Comparison of ENCODE assay signal across 24 mouse cellular contexts in the genomic region with DNA sequence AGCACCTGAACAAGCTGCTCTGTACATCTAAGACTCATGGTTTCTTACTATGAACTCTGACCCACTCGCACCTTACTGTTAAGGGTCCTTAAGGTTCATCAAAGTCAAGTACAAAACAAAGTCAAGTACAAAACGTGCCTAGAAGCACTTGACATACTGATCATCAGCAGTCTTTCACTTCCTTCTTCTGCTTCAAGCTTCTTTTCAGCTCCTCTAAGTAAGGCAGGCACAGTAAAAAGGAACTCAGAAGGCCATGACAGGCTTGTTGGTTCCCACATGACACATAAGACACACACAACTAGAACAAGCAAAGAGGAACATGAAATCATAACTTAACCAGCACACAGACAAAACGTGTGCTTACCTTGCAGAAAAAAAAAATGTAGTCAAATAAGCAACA. TPM values are rescaled to one million over a fixed set of nuclear protein-coding genes. Genes with fewer than 3 reads are reported as not detected.
A peak's percentile ranks its signal among the peaks of the same experiment; 100 is the strongest.
DNase-seq lines count a peak whose midpoint lies in the region; ATAC-seq lines count a peak whose summit lies in the region.
"Had no signal": no experiment of that assay in that cellular context is flagged by ENCODE, and none has a peak within 500 bp of the region (broad histone marks: within the 10 kb centered on the region; RNA-seq: fewer than 3 reads in every experiment).

No protein-coding gene starts in this region.

- no peak for ATAC-seq in heart, embryonic 12.5 days (ENCODE audit: insufficient number of reproducible peaks, low FRiP score)
- peak; percentile 80 for ATAC-seq in common myeloid progenitor, adult 5-6 weeks (replicated peaks; ENCODE audit: low read depth, poor library complexity, severe bottlenecking)
- peak; percentile 91 for ATAC-seq in megakaryocyte progenitor cell, adult 5-6 weeks (replicated peaks; ENCODE audit: poor library complexity)
- ATAC-seq in midbrain, embryonic 14.5 days (ENCODE audit: low FRiP score, low TSS enrichment) = no peak
- ATAC-seq: CD4-positive, CD25-positive, alpha-beta regulatory T cell, adult 4 months; hindbrain, embryonic 16.5 days had no signal

- WGBS in heart, embryonic 12.5 days = 61% methylated on average over 3 of the region's 3 CpGs
- 84% methylated on average over 3 of the region's 3 CpGs for WGBS in midbrain, embryonic 14.5 days

- intact Hi-C loops in left cerebral cortex, postnatal 4 days (cut with DNase I) = no loop called here

- peaks cover 26% of the 10 kb centered on the region for H3K4me1 ChIP-seq in heart, embryonic 12.5 days (replicated peaks)
- no peaks in the 10 kb centered on the region for H3K4me1 ChIP-seq in midbrain, embryonic 14.5 days (ENCODE audit: control insufficient read depth, insufficient read depth, low read length)
- H3K4me1 ChIP-seq: neural tube, embryonic 15.5 days had no signal

- no peak overlapping the region for H3K4me2 ChIP-seq in heart, embryonic 12.5 days
- H3K4me2 ChIP-seq in midbrain, embryonic 14.5 days (ENCODE audit: low read length) = no peak overlapping the region
- H3K4me2 ChIP-seq: liver, embryonic 11.5 days; midbrain, embryonic 11.5 days; neural tube, embryonic 15.5 days had no signal

- H3K9me3 ChIP-seq in heart, embryonic 12.5 days (replicated peaks) = no peaks in the 10 kb centered on the region
- no peaks in the 10 kb centered on the region for H3K9me3 ChIP-seq in midbrain, embryonic 14.5 days (ENCODE audit: control insufficient read depth, low read length)
- H3K9me3 ChIP-seq: neural tube, embryonic 15.5 days had no signal

- H3K27ac ChIP-seq in heart, embryonic 12.5 days (ENCODE audit: poor library complexity, severe bottlenecking) = no peak overlapping the region
- no peak overlapping the region for H3K27ac ChIP-seq in midbrain, embryonic 14.5 days (replicated peaks; ENCODE audit: low read depth, low read length)
- H3K27ac ChIP-seq: neural tube, embryonic 15.5 days had no signal

- no peak overlapping the region for H3K4me3 ChIP-seq in heart, embryonic 12.5 days
- H3K4me3 ChIP-seq in midbrain, embryonic 14.5 days (replicated peaks; ENCODE audit: low read depth, low read length) = no peak overlapping the region
- H3K4me3 ChIP-seq: erythroblast, embryonic 14.5 days; neural tube, embryonic 15.5 days had no signal

- H3K9ac ChIP-seq in heart, embryonic 12.5 days = no peak overlapping the region
- no peak overlapping the region for H3K9ac ChIP-seq in midbrain, embryonic 14.5 days (replicated peaks; ENCODE audit: low read length)
- H3K9ac ChIP-seq: neural tube, embryonic 15.5 days had no signal

- no peaks in the 10 kb centered on the region for H3K27me3 ChIP-seq in heart, embryonic 12.5 days (replicated peaks)
- no peaks in the 10 kb centered on the region for H3K27me3 ChIP-seq in midbrain, embryonic 14.5 days (ENCODE audit: control insufficient read depth, insufficient read depth, low read length)
- H3K27me3 ChIP-seq: neural tube, embryonic 15.5 days had no signal

- peak; percentile 66 for DNase-seq in heart, adult 11 months
- peak; percentile 76 for DNase-seq in A20 (ENCODE audit: low read depth, low spot score)
- no peak for DNase-seq in left cerebral cortex, postnatal 4 days
- no peak for DNase-seq in right cerebral cortex, postnatal 25 days
- DNase-seq in midbrain, embryonic 14.5 days = no peak
- DNase-seq: adrenal gland, postnatal 25 days; cerebellum, adult 18-20 months; cerebellum, postnatal 10 days; gastrocnemius, postnatal 25 days; heart, postnatal 14 days; kidney, adult 18-20 months; kidney, postnatal 36 days; lung, adult 18-20 months; lung, postnatal 10 days; thymus, postnatal 25 days had no signal

- H3K36me3 ChIP-seq in heart, embryonic 12.5 days = no peaks in the 10 kb centered on the region
- H3K36me3 ChIP-seq in midbrain, embryonic 14.5 days (ENCODE audit: control insufficient read depth, insufficient read depth, low read length) = no peaks in the 10 kb centered on the region

RNA-seq across cellular contexts. Expression of a gene that starts 12.3 kb away (rescaled TPM):
- polyA plus RNA-seq in heart, embryonic 12.5 days (2016; fragmentation: Nextera tagmentation; extraction: Ambion mirVana) = 171 and 177 TPM in 2 replicates
- total RNA-seq in common myeloid progenitor, adult 5-6 weeks (2017) = 16.5 and 18.9 TPM in 2 replicates
- total RNA-seq in megakaryocyte progenitor cell, adult 5-6 weeks (2015) = 36.3 and 39.6 TPM in 2 replicates
- total RNA-seq in megakaryocyte progenitor cell, adult 5-6 weeks (2017) = 30.8 and 37.8 TPM in 2 replicates
- 100 to 1,000 TPM; 122 to 129 TPM for total RNA-seq in left cerebral cortex, postnatal 4 days (2021)
- polyA plus RNA-seq in midbrain, embryonic 14.5 days (2014; fragmentation: Nextera tagmentation; extraction: Ambion mirVana) = 199 and 214 TPM in 2 replicates

Comparison
In these comparisons a context has a peak if more than half of its experiments do, and no peak if none do; other contexts are left out.
1. DNase-seq: peak in heart, adult 11 months (single experiment) and A20 (single experiment); none in left cerebral cortex, postnatal 4 days (single experiment), right cerebral cortex, postnatal 25 days (single experiment) and midbrain, embryonic 14.5 days (single experiment).
2. ATAC-seq: peak in common myeloid progenitor, adult 5-6 weeks (single experiment) and megakaryocyte progenitor cell, adult 5-6 weeks (single experiment); none in heart, embryonic 12.5 days (single experiment) and midbrain, embryonic 14.5 days (single experiment).